Mouse (Mus musculus) hindbrain, embryonic 10.5 days (tissue): ENCODE data around the gene Exph5. TPM values are rescaled to one million over a fixed set of nuclear protein-coding genes. Genes with fewer than 3 reads are reported as not detected.

ENCODE experiments used
- DNase-seq: peaks from one replicate; pipeline ENCODE4 v3.0.0-alpha.2; 2017; ENCODE audit warnings: low spot score
- H3K27ac ChIP-seq: fragments of 300-500 bp; sonication (generic); 2 replicates; pipeline ENCODE4 v1.5.1; 2016; ENCODE audit warnings: mild to moderate bottlenecking, moderate library complexity
- H3K27me3 ChIP-seq: fragments of 300-500 bp; sonication (generic); 2 replicates; pipeline ENCODE4 v1.6.1; 2016; ENCODE audit warnings: mild to moderate bottlenecking; ENCODE audit not compliant: poor library complexity, insufficient read depth, severe bottlenecking
- H3K36me3 ChIP-seq: fragments of 300-500 bp; sonication (generic); 2 replicates; pipeline ENCODE4 v1.6.1; 2016; ENCODE audit warnings: mild to moderate bottlenecking, moderate library complexity
- H3K4me1 ChIP-seq: fragments of 300-500 bp; sonication (generic); replicated peaks from 2 replicates; pipeline ENCODE4 v1.6.1; 2016; ENCODE audit warnings: mild to moderate bottlenecking
- H3K4me3 ChIP-seq: fragments of 300-500 bp; sonication (generic); 2 replicates; pipeline ENCODE4 v1.5.1; 2016; ENCODE audit warnings: mild to moderate bottlenecking, moderate library complexity
- H3K9me3 ChIP-seq: fragments of 300-500 bp; sonication (generic); 2 replicates; pipeline ENCODE4 v1.6.1; 2016; ENCODE audit warnings: mild to moderate bottlenecking, moderate library complexity
- WGBS: fragments of 180-500 bp; shearing (Covaris S2); methylation state at CpG from one replicate; pipeline ENCODE4 v1.1.7; 2016; 5-methylcytosine and 5-hydroxymethylcytosine counted together
- polyA plus RNA-seq: library from polyadenylated mRNA; unstranded; fragments of >200 nt; fragmentation: Nextera tagmentation; extraction: Ambion mirVana; gene quantifications from 2 replicates; pipeline ENCODE4 v1.2.1, GENCODE M21; 2016

Exph5 gene
- polyA plus RNA-seq, 1 experiment from 2014 or later, result 1.3 TPM

- H3K9me3 ChIP-seq, result no peaks in the 10 kb centered on the region
- H3K27ac ChIP-seq, result no peak overlapping the region
- H3K4me3 ChIP-seq, result no peak overlapping the region
- H3K4me1 ChIP-seq, result peaks cover 16% of the 10 kb centered on the region
- H3K27me3 ChIP-seq, result no peaks in the 10 kb centered on the region
- WGBS, result 58% methylated on average over 4 of the region's 4 CpGs
- no peaks in the 10 kb centered on the region for H3K36me3 ChIP-seq
- no peak for DNase-seq
Measured at GRCm38 (mm10) chr9:53325363-53326090, 24.1 kb downstream of the Exph5 start.

- 90% methylated on average over 2 of the region's 2 CpGs for WGBS
- Histone ChIP-seq H3K27me3 (no peaks in the 10 kb centered on the region), H3K27ac (no peak overlapping the region; the same call in 1 of the 2 replicates), H3K4me1 (peaks cover 18% of the 10 kb centered on the region), H3K4me3 (no peak overlapping the region), H3K9me3 (peaks cover 5% of the 10 kb centered on the region), H3K36me3 (no peaks in the 10 kb centered on the region)
- no peak for DNase-seq
Measured at GRCm38 (mm10) chr9:53328203-53328602, 26.7 kb downstream of the Exph5 start.

- WGBS, result 29% methylated on average over 6 of the region's 6 CpGs
- Histone ChIP-seq H3K27me3 (no peaks in the 10 kb centered on the region), H3K36me3 (no peaks in the 10 kb centered on the region), H3K9me3 (peaks cover 5% of the 10 kb centered on the region), H3K4me3 (no peak overlapping the region), H3K4me1 (peaks cover 18% of the 10 kb centered on the region), H3K27ac (peak overlapping the region; percentile 69)
- peak; percentile 16 for DNase-seq
Measured at GRCm38 (mm10) chr9:53329301-53330206, 28.1 kb downstream of the Exph5 start.

- Histone ChIP-seq H3K4me3 (no peak overlapping the region), H3K36me3 (no peaks in the 10 kb centered on the region), H3K4me1 (peaks cover 18% of the 10 kb centered on the region), H3K27ac (peak overlapping the region; percentile 69), H3K9me3 (peaks cover 5% of the 10 kb centered on the region), H3K27me3 (no peaks in the 10 kb centered on the region)
- 81% methylated on average over 9 of the region's 9 CpGs for WGBS
- no peak for DNase-seq
Measured at GRCm38 (mm10) chr9:53330247-53330646, 28.8 kb downstream of the Exph5 start.

- no peaks in the 10 kb centered on the region for H3K27me3 ChIP-seq
- WGBS, result 79% methylated on average over 4 of the region's 4 CpGs
- no peaks in the 10 kb centered on the region for H3K36me3 ChIP-seq
- no peak overlapping the region for H3K4me3 ChIP-seq
- peaks cover 18% of the 10 kb centered on the region for H3K4me1 ChIP-seq
- H3K27ac ChIP-seq, result no peak overlapping the region
- DNase-seq, result no peak
- H3K9me3 ChIP-seq, result peaks cover 5% of the 10 kb centered on the region
Measured at GRCm38 (mm10) chr9:53333436-53333835, 32.0 kb downstream of the Exph5 start.

- WGBS, result 88% methylated on average over 3 of the region's 3 CpGs
- no peak for DNase-seq
- H3K4me3 ChIP-seq, result no peak overlapping the region
Measured at GRCm38 (mm10) chr9:53335131-53335530, 33.7 kb downstream of the Exph5 start.

GRCm38 (mm10) chr9:53339603-53340002 lies 38.1 kb downstream of the Exph5 start:
- no peaks in the 10 kb centered on the region for H3K9me3 ChIP-seq
- DNase-seq, result no peak
- H3K36me3 ChIP-seq, result no peaks in the 10 kb centered on the region
- H3K4me1 ChIP-seq, result peaks cover 5% of the 10 kb centered on the region
- WGBS, result 85% methylated on average over 7 of the region's 7 CpGs
- H3K27ac ChIP-seq, result no peak overlapping the region
- H3K27me3 ChIP-seq, result peaks cover 14% of the 10 kb centered on the region
- no peak overlapping the region for H3K4me3 ChIP-seq

More at GRCm38 (mm10) chr9:53335131-53335530, 33.7 kb downstream of the Exph5 start:
- H3K36me3 ChIP-seq, result no peaks in the 10 kb centered on the region
- no peaks in the 10 kb centered on the region for H3K27me3 ChIP-seq
- H3K4me1 ChIP-seq, result peaks cover 6% of the 10 kb centered on the region; the same call in 1 of the 2 replicates
- no peak overlapping the region for H3K27ac ChIP-seq
- peaks cover 5% of the 10 kb centered on the region for H3K9me3 ChIP-seq

- 53% methylated on average over 17 of the region's 17 CpGs for WGBS
- Histone ChIP-seq H3K27ac (no peak overlapping the region), H3K4me3 (peak overlapping the region; percentile 46), H3K36me3 (no peaks in the 10 kb centered on the region), H3K4me1 (peaks cover 5% of the 10 kb centered on the region), H3K27me3 (peaks cover 14% of the 10 kb centered on the region), H3K9me3 (no peaks in the 10 kb centered on the region)
- no peak for DNase-seq
Measured at GRCm38 (mm10) chr9:53340328-53340916, 39.0 kb downstream of the Exph5 start.

GRCm38 (mm10) chr9:53340969-53341368 lies 39.5 kb downstream of the Exph5 start:
- peak; percentile 27 for DNase-seq
- 15% methylated on average over 14 of the region's 14 CpGs for WGBS
- Histone ChIP-seq H3K27ac (no peak overlapping the region), H3K4me3 (peak overlapping the region; percentile 46), H3K9me3 (no peaks in the 10 kb centered on the region), H3K36me3 (no peaks in the 10 kb centered on the region), H3K4me1 (peaks cover 5% of the 10 kb centered on the region), H3K27me3 (peaks cover 14% of the 10 kb centered on the region)

- Histone ChIP-seq H3K9me3 (no peaks in the 10 kb centered on the region), H3K4me1 (peaks cover 5% of the 10 kb centered on the region), H3K27ac (no peak overlapping the region), H3K4me3 (no peak overlapping the region), H3K36me3 (no peaks in the 10 kb centered on the region), H3K27me3 (peaks cover 14% of the 10 kb centered on the region)
- WGBS, result 84% methylated on average over 3 of the region's 3 CpGs
- no peak for DNase-seq
Measured at GRCm38 (mm10) chr9:53341981-53342380, 40.5 kb downstream of the Exph5 start.

- H3K27me3 ChIP-seq, result peaks cover 14% of the 10 kb centered on the region
- H3K36me3 ChIP-seq, result no peaks in the 10 kb centered on the region
- H3K27ac ChIP-seq, result no peak overlapping the region
- WGBS, result 88% methylated on average over 9 of the region's 9 CpGs
- peaks cover 5% of the 10 kb centered on the region for H3K4me1 ChIP-seq
- no peak overlapping the region for H3K4me3 ChIP-seq
- DNase-seq, result no peak
- H3K9me3 ChIP-seq, result 0 out of 2 replicates have a peak, but pooled peaks cover under 1% of the 10 kb centered on the region
Measured at GRCm38 (mm10) chr9:53344646-53345432, 43.4 kb downstream of the Exph5 start.

- WGBS, result 76% methylated on average over 3 of the region's 3 CpGs
- Histone ChIP-seq H3K4me3 (no peak overlapping the region), H3K9me3 (0 out of 2 replicates have a peak, but pooled peaks cover 2% of the 10 kb centered on the region), H3K4me1 (peaks cover 5% of the 10 kb centered on the region), H3K36me3 (no peaks in the 10 kb centered on the region), H3K27me3 (peaks cover 10% of the 10 kb centered on the region), H3K27ac (no peak overlapping the region)
- DNase-seq, result no peak
Measured at GRCm38 (mm10) chr9:53345728-53346127, 44.3 kb downstream of the Exph5 start.
